Mouse (Mus musculus) hindbrain, embryonic 11.5 days (tissue): ENCODE measurements around the gene Tmem107. TPM values are rescaled to one million over a fixed set of nuclear protein-coding genes. Genes with fewer than 3 reads are reported as not detected.

Source experiments
- ATAC-seq: fragments of 200-750 bp; cut with Nextera tagmentation; 2 replicates; pipeline ENCODE4 v1.8.0; 2017; ENCODE audit warnings: mild to moderate bottlenecking, moderate TSS enrichment, moderate library complexity; ENCODE audit not compliant: low FRiP score
- DNase-seq: peaks from one replicate; pipeline ENCODE4 v3.0.0-alpha.2; 2015; ENCODE audit warnings: low spot score
- H3K27ac ChIP-seq: fragments of 300-500 bp; sonication (generic); 2 replicates; pipeline ENCODE4 v1.5.1; 2014; ENCODE audit warnings: mild to moderate bottlenecking, low read depth, low read length
- H3K27me3 ChIP-seq: fragments of 300-500 bp; sonication (generic); 2 replicates; pipeline ENCODE4 v1.6.1; 2014; ENCODE audit warnings: mild to moderate bottlenecking, low read length, moderate library complexity, mixed read lengths; ENCODE audit not compliant: control insufficient read depth, insufficient read depth
- H3K36me3 ChIP-seq: fragments of 300-500 bp; sonication (generic); 2 replicates; pipeline ENCODE4 v1.6.1; 2014; ENCODE audit warnings: mild to moderate bottlenecking, low read length, moderate library complexity, mixed read lengths; ENCODE audit not compliant: control insufficient read depth, insufficient read depth
- H3K4me1 ChIP-seq: fragments of 300-500 bp; sonication (generic); replicated peaks from 2 replicates; pipeline ENCODE4 v1.6.1; 2014; ENCODE audit warnings: low read length, mixed read lengths; ENCODE audit not compliant: control insufficient read depth, insufficient read depth
- H3K4me2 ChIP-seq: fragments of 300-500 bp; sonication (generic); replicated peaks from 2 replicates; pipeline ENCODE4 v1.6.1; 2014; ENCODE audit warnings: mild to moderate bottlenecking, low read depth, low read length
- H3K4me3 ChIP-seq: fragments of 300-500 bp; sonication (generic); 2 replicates; pipeline ENCODE4 v1.5.1; 2014; ENCODE audit warnings: low read depth, low read length
- H3K9ac ChIP-seq: fragments of 300-500 bp; sonication (generic); 2 replicates; pipeline ENCODE4 v1.6.1; 2014; ENCODE audit warnings: low read depth, low read length
- H3K9me3 ChIP-seq: fragments of 300-500 bp; sonication (generic); 2 replicates; pipeline ENCODE4 v1.6.1; 2016; ENCODE audit warnings: low read length; ENCODE audit not compliant: control insufficient read depth
- WGBS: fragments of 180-500 bp; shearing (Covaris S2); extraction: QIAGEN DNeasy Blood & Tissue Kit; methylation state at CpG from one replicate; pipeline ENCODE4 v1.1.7; 2014; 5-methylcytosine and 5-hydroxymethylcytosine counted together
- polyA plus RNA-seq: library from polyadenylated mRNA; unstranded; fragments of >200 nt; fragmentation: Nextera tagmentation; extraction: Ambion mirVana; gene quantifications from 2 replicates; pipeline ENCODE4 v1.2.1, GENCODE M21; 2014

Gene Tmem107
- polyA plus RNA-seq, 1 experiment from 2014 or later: 54.6 TPM

DNA sequence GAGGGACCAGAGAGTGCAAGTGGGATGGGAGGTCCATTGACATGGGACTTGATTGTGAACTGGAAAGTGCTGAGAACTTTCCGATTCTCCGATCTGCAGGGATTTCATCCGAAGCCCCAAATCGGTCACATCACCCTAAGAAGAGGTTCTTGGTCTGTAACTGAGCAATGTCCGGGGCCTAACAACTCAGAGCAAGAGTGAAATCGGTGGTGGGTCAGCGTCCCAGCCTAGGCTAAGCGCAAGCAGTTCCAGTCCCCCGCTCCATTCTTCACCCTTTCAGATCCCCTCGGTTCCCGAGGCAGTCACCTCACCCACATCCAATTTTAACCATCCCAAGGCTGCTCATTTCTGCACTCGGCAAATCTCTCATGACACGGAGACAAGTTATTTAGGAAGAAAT is 513 bp upstream of the Tmem107 start:
- peak overlapping the region; percentile 59 for H3K4me3 ChIP-seq
- no peak for ATAC-seq
- H3K4me1 ChIP-seq: peaks cover 7% of the 10 kb centered on the region

GRCm38 (mm10) chr11:69071262-69071661 is 656 bp downstream of the Tmem107 start:
- H3K9ac ChIP-seq: peak overlapping the region; percentile 81
- ATAC-seq (no peak), DNase-seq (no peak)
- H3K4me3 ChIP-seq: peak overlapping the region; percentile 59
- H3K4me1 ChIP-seq: peaks cover 7% of the 10 kb centered on the region
- no peaks in the 10 kb centered on the region for H3K27me3 ChIP-seq
- peak overlapping the region; percentile 82; the same call in 1 of the 2 replicates for H3K27ac ChIP-seq
- H3K4me2 ChIP-seq: peak overlapping the region; percentile 85
- 24% methylated on average over 9 of the region's 9 CpGs for WGBS
- no peaks in the 10 kb centered on the region for H3K9me3 ChIP-seq
- no peaks in the 10 kb centered on the region for H3K36me3 ChIP-seq

More for the DNA sequence above, 513 bp upstream of the Tmem107 start:
- H3K9ac ChIP-seq: peak overlapping the region; percentile 81
- peak overlapping the region; percentile 82 for H3K27ac ChIP-seq
- H3K36me3 ChIP-seq: no peaks in the 10 kb centered on the region
- H3K4me2 ChIP-seq: peak overlapping the region; percentile 85
- under 1% methylated on average over 13 of the region's 13 CpGs for WGBS
- no peaks in the 10 kb centered on the region for H3K27me3 ChIP-seq
- no peak for DNase-seq
- H3K9me3 ChIP-seq: no peaks in the 10 kb centered on the region

GRCm38 (mm10) chr11:69072234-69072633 is 1.6 kb downstream of the Tmem107 start:
- 82% methylated on average over 11 of the region's 11 CpGs for WGBS
- DNase-seq (no peak), ATAC-seq (no peak)

GRCm38 (mm10) chr11:69072666-69073064 is 2.1 kb downstream of the Tmem107 start:
- Histone ChIP-seq H3K4me3 (peak overlapping the region; percentile 26), H3K36me3 (no peaks in the 10 kb centered on the region), H3K27ac (peak overlapping the region; percentile 43), H3K9me3 (no peaks in the 10 kb centered on the region), H3K4me2 (peak overlapping the region; percentile 39), H3K9ac (no peak overlapping the region), H3K4me1 (peaks cover 7% of the 10 kb centered on the region), H3K27me3 (no peaks in the 10 kb centered on the region)
- ATAC-seq (no peak), DNase-seq (no peak)
- 11% methylated on average over 9 of the region's 9 CpGs for WGBS

More at GRCm38 (mm10) chr11:69072234-69072633, 1.6 kb downstream of the Tmem107 start:
- peak overlapping the region; percentile 39 for H3K4me2 ChIP-seq
- peak overlapping the region; percentile 26; the same call in 1 of the 2 replicates for H3K4me3 ChIP-seq
- peak overlapping the region; percentile 43; the same call in 1 of the 2 replicates for H3K27ac ChIP-seq
- peaks cover 7% of the 10 kb centered on the region for H3K4me1 ChIP-seq
- no peaks in the 10 kb centered on the region for H3K9me3 ChIP-seq
- no peaks in the 10 kb centered on the region for H3K27me3 ChIP-seq
- no peaks in the 10 kb centered on the region for H3K36me3 ChIP-seq
- no peak overlapping the region for H3K9ac ChIP-seq

DNA sequence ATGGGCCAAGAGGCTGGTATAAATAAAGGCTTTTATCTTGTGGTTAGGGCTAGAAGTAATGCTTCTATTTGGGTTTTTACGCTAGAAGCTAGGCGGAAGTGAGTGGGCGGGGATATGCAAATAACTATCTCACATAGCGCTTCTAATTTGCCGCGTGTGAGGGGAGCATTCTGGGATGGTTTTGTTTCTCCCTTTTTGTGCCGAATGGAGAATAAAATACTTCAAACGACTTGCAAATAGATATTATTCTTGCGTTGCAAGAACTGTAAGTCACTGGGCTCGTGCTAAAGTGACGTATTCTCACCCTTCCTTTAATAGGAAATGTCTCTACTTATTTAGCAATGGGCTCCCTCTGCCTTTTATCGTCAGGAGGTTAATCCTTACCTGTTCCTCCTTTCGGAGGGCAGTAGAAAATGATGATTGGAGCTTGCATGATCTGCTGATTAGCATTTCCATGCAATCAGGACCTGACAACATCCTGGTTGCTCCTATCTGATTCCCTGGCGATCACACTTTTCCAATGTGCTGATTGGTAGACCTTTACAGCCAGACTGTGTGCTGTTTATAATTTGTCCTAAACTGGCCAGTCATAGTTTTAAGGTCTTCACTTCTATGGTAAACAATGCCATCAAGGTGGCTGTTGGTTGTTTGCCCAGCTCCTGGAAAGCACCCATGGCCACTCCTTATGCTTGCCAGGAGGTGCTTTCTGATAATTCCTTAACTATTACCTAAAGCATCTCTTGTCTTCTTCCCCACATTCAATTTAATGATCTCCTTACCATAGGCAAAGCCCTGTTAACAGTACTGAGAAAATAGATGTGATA is 2.7 kb downstream of the Tmem107 start:
- Histone ChIP-seq H3K4me2 (peak overlapping the region; percentile 39), H3K4me1 (peaks cover 7% of the 10 kb centered on the region), H3K27ac (peak overlapping the region; percentile 83), H3K36me3 (no peaks in the 10 kb centered on the region), H3K9ac (peak overlapping the region; percentile 62), H3K27me3 (no peaks in the 10 kb centered on the region), H3K4me3 (peak overlapping the region; percentile 26), H3K9me3 (no peaks in the 10 kb centered on the region)
- WGBS: under 1% methylated on average over 14 of the region's 14 CpGs
- ATAC-seq: peak; percentile 71
- peak; percentile 91 for DNase-seq

GRCm38 (mm10) chr11:69073951-69074775 is 3.6 kb downstream of the Tmem107 start:
- 51% methylated on average over 6 of the region's 6 CpGs for WGBS
- no peaks in the 10 kb centered on the region for H3K36me3 ChIP-seq
- H3K9me3 ChIP-seq: no peaks in the 10 kb centered on the region
- no peaks in the 10 kb centered on the region for H3K27me3 ChIP-seq
- no peak overlapping the region for H3K9ac ChIP-seq
- no peak overlapping the region for H3K4me3 ChIP-seq
- no peak overlapping the region for H3K4me2 ChIP-seq
- DNase-seq: no peak
- H3K27ac ChIP-seq: 0 out of 2 replicates have a peak overlapping the region, but pooled peaks have one; percentile 33
- no peak for ATAC-seq
- H3K4me1 ChIP-seq: peaks cover 7% of the 10 kb centered on the region

DNA sequence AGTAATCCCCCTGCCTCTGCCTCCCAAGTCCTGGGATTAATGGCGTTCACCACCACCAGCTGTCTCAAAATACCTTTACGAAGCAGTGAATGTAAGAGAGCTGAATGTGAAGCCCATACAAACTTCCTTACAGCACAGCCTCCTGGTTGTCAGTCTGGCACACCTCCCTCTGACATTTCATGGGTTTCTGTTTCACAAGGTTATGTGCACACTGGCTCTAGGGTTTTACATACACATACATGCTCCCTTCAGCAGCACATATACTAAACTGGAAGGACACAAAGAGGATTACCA is 4.1 kb downstream of the Tmem107 start:
- H3K9me3 ChIP-seq: no peaks in the 10 kb centered on the region
- no peak overlapping the region for H3K4me2 ChIP-seq
- DNase-seq: no peak
- peaks cover 7% of the 10 kb centered on the region for H3K4me1 ChIP-seq
- 51% methylated on average over 2 of the region's 2 CpGs for WGBS
- no peaks in the 10 kb centered on the region for H3K36me3 ChIP-seq
- H3K4me3 ChIP-seq: no peak overlapping the region
- H3K27me3 ChIP-seq: no peaks in the 10 kb centered on the region
- no peak for ATAC-seq
- no peak overlapping the region for H3K9ac ChIP-seq
- no peak overlapping the region for H3K27ac ChIP-seq

GRCm38 (mm10) chr11:69075764-69076479 is 5.3 kb downstream of the Tmem107 start:
- Histone ChIP-seq H3K27ac (no peak overlapping the region), H3K4me3 (no peak overlapping the region), H3K27me3 (no peaks in the 10 kb centered on the region), H3K4me1 (peaks cover 7% of the 10 kb centered on the region), H3K9ac (no peak overlapping the region), H3K9me3 (no peaks in the 10 kb centered on the region), H3K4me2 (no peak overlapping the region), H3K36me3 (no peaks in the 10 kb centered on the region)
- peak; percentile 36 for DNase-seq
- ATAC-seq: no peak
- WGBS: 49% methylated on average over 8 of the region's 9 CpGs
